Mouse (Mus musculus): ENCODE measurements around the gene Cacng4. TPM values are rescaled to one million over a fixed set of nuclear protein-coding genes. Genes with fewer than 3 reads are reported as not detected.
A peak's percentile ranks its signal among the peaks of the same experiment; 100 is the strongest.

Cacng4 gene
- polyA plus RNA-seq, 2 experiments = 4.8 to 13.9 TPM

- Histone ChIP-seq H3K4me3 (replicated peaks; ENCODE audit: low read length) (no peak overlapping the region), H3K27ac (replicated peaks; ENCODE audit: low read depth, low read length) (no peak overlapping the region), H3K9me3 (ENCODE audit: control insufficient read depth, low read length) (no peaks in the 10 kb centered on the region), H3K27me3 (ENCODE audit: control insufficient read depth, insufficient read depth, low read length) (no peaks in the 10 kb centered on the region), H3K4me1 (ENCODE audit: control insufficient read depth, insufficient read depth, low read length) (no peaks in the 10 kb centered on the region), H3K4me2 (replicated peaks; ENCODE audit: low read depth, low read length, severe bottlenecking) (no peak overlapping the region), H3K36me3 (ENCODE audit: control insufficient read depth, insufficient read depth, low read length) (no peaks in the 10 kb centered on the region), H3K9ac (ENCODE audit: low read depth, low read length, severe bottlenecking) (no peak overlapping the region)
- DNase-seq (ENCODE audit: low spot score) (no peak), ATAC-seq (ENCODE audit: low FRiP score, low read depth) (no peak)
- TF ChIP-seq POLR2A (IDR thresholded peaks at IDR 0.05; ENCODE audit: borderline replicate concordance, extremely low read depth, insufficient read depth, insufficient read length) = no peak
- 40% methylated on average over 3 of the region's 3 CpGs for WGBS
Observed at GRCm38 (mm10) chr11:107743100-107743499, 51.3 kb downstream of the Cacng4 start.

- 81% methylated on average over 20 of the region's 20 CpGs for WGBS
Observed at GRCm38 (mm10) chr11:107738418-107739099, 55.8 kb downstream of the Cacng4 start.

DNA sequence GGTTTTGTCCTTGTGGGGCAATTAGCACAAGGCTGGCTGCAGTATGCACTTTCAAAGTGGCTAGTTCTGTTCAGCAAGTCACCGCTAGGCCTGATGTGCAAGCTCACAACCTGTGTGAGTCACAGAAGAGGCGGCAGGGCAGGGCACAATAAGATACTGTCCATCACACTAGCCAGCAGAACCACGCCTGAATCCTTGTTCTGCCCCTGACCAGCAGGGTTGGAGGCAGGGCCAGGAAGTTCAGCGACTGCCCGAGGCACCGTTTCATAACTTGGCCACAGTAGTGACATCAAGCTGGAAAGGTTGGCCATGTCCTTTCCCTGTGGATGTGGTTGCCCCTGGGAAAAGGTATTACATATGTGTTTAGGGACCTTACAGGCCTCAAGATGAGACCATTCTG, 56.5 kb downstream of the Cacng4 start:
- no peaks in the 10 kb centered on the region for H3K9me3 ChIP-seq (ENCODE audit: control insufficient read depth, low read length)
- no peaks in the 10 kb centered on the region for H3K27me3 ChIP-seq (ENCODE audit: control insufficient read depth, insufficient read depth, low read length)
- no peak overlapping the region for H3K9ac ChIP-seq (ENCODE audit: low read depth, low read length, severe bottlenecking)
- no peak for DNase-seq (ENCODE audit: low spot score)
- H3K36me3 ChIP-seq (ENCODE audit: control insufficient read depth, insufficient read depth, low read length) = peaks cover 11% of the 10 kb centered on the region
- no peak overlapping the region for H3K4me2 ChIP-seq (replicated peaks; ENCODE audit: low read depth, low read length, severe bottlenecking)
- H3K27ac ChIP-seq (replicated peaks; ENCODE audit: low read depth, low read length) = no peak overlapping the region
- ATAC-seq (ENCODE audit: low FRiP score, low read depth) = no peak
- no peak overlapping the region for H3K4me3 ChIP-seq (replicated peaks; ENCODE audit: low read length)
- WGBS = 83% methylated on average over 6 of the region's 6 CpGs
- TF ChIP-seq POLR2A (IDR thresholded peaks at IDR 0.05; ENCODE audit: borderline replicate concordance, extremely low read depth, insufficient read depth, insufficient read length) = no peak
- no peaks in the 10 kb centered on the region for H3K4me1 ChIP-seq (ENCODE audit: control insufficient read depth, insufficient read depth, low read length)

More at GRCm38 (mm10) chr11:107738418-107739099, 55.8 kb downstream of the Cacng4 start:
- no peaks in the 10 kb centered on the region for H3K9me3 ChIP-seq (ENCODE audit: control insufficient read depth, low read length)
- ATAC-seq (ENCODE audit: low FRiP score, low read depth) (no peak), DNase-seq (ENCODE audit: low spot score) (no peak)
- no peak overlapping the region for H3K9ac ChIP-seq (ENCODE audit: low read depth, low read length, severe bottlenecking)
- H3K4me2 ChIP-seq (replicated peaks; ENCODE audit: low read depth, low read length, severe bottlenecking) = no peak overlapping the region
- no peaks in the 10 kb centered on the region for H3K4me1 ChIP-seq (ENCODE audit: control insufficient read depth, insufficient read depth, low read length)
- peaks cover 11% of the 10 kb centered on the region for H3K36me3 ChIP-seq (ENCODE audit: control insufficient read depth, insufficient read depth, low read length)
- no peak for TF ChIP-seq POLR2A (IDR thresholded peaks at IDR 0.05; ENCODE audit: borderline replicate concordance, extremely low read depth, insufficient read depth, insufficient read length)
- H3K27me3 ChIP-seq (ENCODE audit: control insufficient read depth, insufficient read depth, low read length) = no peaks in the 10 kb centered on the region
- H3K27ac ChIP-seq (replicated peaks; ENCODE audit: low read depth, low read length) = no peak overlapping the region
- H3K4me3 ChIP-seq (replicated peaks; ENCODE audit: low read length) = no peak overlapping the region

- H3K36me3 ChIP-seq (ENCODE audit: control insufficient read depth, insufficient read depth, low read length) = peaks cover 11% of the 10 kb centered on the region
- H3K4me3 ChIP-seq (replicated peaks; ENCODE audit: low read length) = no peak overlapping the region
- ATAC-seq (ENCODE audit: low FRiP score, low read depth) (no peak), DNase-seq (ENCODE audit: low spot score) (no peak)
- no peak overlapping the region for H3K9ac ChIP-seq (ENCODE audit: low read depth, low read length, severe bottlenecking)
- H3K4me2 ChIP-seq (replicated peaks; ENCODE audit: low read depth, low read length, severe bottlenecking) = no peak overlapping the region
- no peaks in the 10 kb centered on the region for H3K9me3 ChIP-seq (ENCODE audit: control insufficient read depth, low read length)
- H3K27me3 ChIP-seq (ENCODE audit: control insufficient read depth, insufficient read depth, low read length) = no peaks in the 10 kb centered on the region
- no peak for TF ChIP-seq POLR2A (IDR thresholded peaks at IDR 0.05; ENCODE audit: borderline replicate concordance, extremely low read depth, insufficient read depth, insufficient read length)
- H3K4me1 ChIP-seq (ENCODE audit: control insufficient read depth, insufficient read depth, low read length) = no peaks in the 10 kb centered on the region
- WGBS = 77% methylated on average over 7 of the region's 7 CpGs
- H3K27ac ChIP-seq (replicated peaks; ENCODE audit: low read depth, low read length) = no peak overlapping the region
Observed at GRCm38 (mm10) chr11:107734133-107734532, 60.2 kb downstream of the Cacng4 start.

GRCm38 (mm10) chr11:107731498-107731897, 62.9 kb downstream of the Cacng4 start:
- no peak overlapping the region for H3K27ac ChIP-seq (replicated peaks; ENCODE audit: low read depth, low read length)
- H3K9me3 ChIP-seq (ENCODE audit: control insufficient read depth, low read length) = no peaks in the 10 kb centered on the region
- ATAC-seq (ENCODE audit: low FRiP score, low read depth) (peak; percentile 34; the same call in 1 of the 2 replicates), DNase-seq (ENCODE audit: low spot score) (no peak)
- H3K36me3 ChIP-seq (ENCODE audit: control insufficient read depth, insufficient read depth, low read length) = peaks cover 11% of the 10 kb centered on the region
- no peak overlapping the region for H3K9ac ChIP-seq (ENCODE audit: low read depth, low read length, severe bottlenecking)
- H3K4me1 ChIP-seq (ENCODE audit: control insufficient read depth, insufficient read depth, low read length) = no peaks in the 10 kb centered on the region
- no peak overlapping the region for H3K4me2 ChIP-seq (replicated peaks; ENCODE audit: low read depth, low read length, severe bottlenecking)
- 73% methylated on average over 5 of the region's 5 CpGs for WGBS
- no peak for TF ChIP-seq POLR2A (IDR thresholded peaks at IDR 0.05; ENCODE audit: borderline replicate concordance, extremely low read depth, insufficient read depth, insufficient read length)
- no peaks in the 10 kb centered on the region for H3K27me3 ChIP-seq (ENCODE audit: control insufficient read depth, insufficient read depth, low read length)
- H3K4me3 ChIP-seq (replicated peaks; ENCODE audit: low read length) = no peak overlapping the region
